Mouse (Mus musculus) heart, embryonic 14.5 days (tissue): ENCODE measurements around the gene Pdhx. TPM values are rescaled to one million over a fixed set of nuclear protein-coding genes. Genes with fewer than 3 reads are reported as not detected.

Experiments
- ATAC-seq: fragments of 200-750 bp; cut with Nextera tagmentation; 2 replicates; pipeline ENCODE4 v1.8.0; 2017; ENCODE audit warnings: low read depth, moderate TSS enrichment; ENCODE audit not compliant: insufficient number of reproducible peaks, insufficient read depth, low FRiP score
- H3K27ac ChIP-seq, 2 experiments: fragments of 200-500 bp in 1 of 2; fragments of 300-500 bp in 1 of 2; sonication (generic) in 1 of 2; replicated peaks in 1 of 2; 2 replicates each; pipeline ENCODE4 v1.5.1; 2012 to 2014; ENCODE audit warnings: low read depth in 2 of 2, low read length in 2 of 2, control low read depth in 1 of 2, mild to moderate bottlenecking in 1 of 2, mixed read lengths in 1 of 2; ENCODE audit not compliant: control insufficient read depth in 1 of 2, insufficient read depth in 1 of 2
- H3K27me3 ChIP-seq: fragments of 300-500 bp; sonication (generic); 2 replicates; pipeline ENCODE4 v1.6.1; 2014; ENCODE audit warnings: mild to moderate bottlenecking, low read length, control low read depth; ENCODE audit not compliant: control insufficient read depth, insufficient read depth
- H3K36me3 ChIP-seq: fragments of 300-500 bp; sonication (generic); 2 replicates; pipeline ENCODE4 v1.6.1; 2014; ENCODE audit warnings: mild to moderate bottlenecking, control low read depth, low read length, mixed read lengths; ENCODE audit not compliant: control insufficient read depth, insufficient read depth
- H3K4me1 ChIP-seq, 2 experiments: fragments of 200-500 bp in 1 of 2; fragments of 300-500 bp in 1 of 2; sonication (generic) in 1 of 2; 2 replicates each; pipeline ENCODE4 v1.6.1; 2012 to 2014; ENCODE audit warnings: low read length in 2 of 2, control low read depth in 1 of 2, mixed read lengths in 1 of 2; ENCODE audit not compliant: control insufficient read depth in 2 of 2, insufficient read depth in 2 of 2
- H3K4me2 ChIP-seq: fragments of 300-500 bp; sonication (generic); 2 replicates; pipeline ENCODE4 v1.6.1; 2014; ENCODE audit warnings: mild to moderate bottlenecking, low read length
- H3K4me3 ChIP-seq, 2 experiments: fragments of 200-500 bp in 1 of 2; fragments of 300-500 bp in 1 of 2; sonication (generic) in 1 of 2; 2 replicates each; pipeline ENCODE4 v1.5.1; 2012 to 2014; ENCODE audit warnings: low read length in 2 of 2, mild to moderate bottlenecking in 2 of 2, control low read depth in 1 of 2, low read depth in 1 of 2, moderate library complexity in 1 of 2; ENCODE audit not compliant: control insufficient read depth in 1 of 2, insufficient read depth in 1 of 2
- H3K9ac ChIP-seq: fragments of 300-500 bp; sonication (generic); 2 replicates; pipeline ENCODE4 v1.6.1; 2014; ENCODE audit warnings: mild to moderate bottlenecking, low read length
- H3K9me3 ChIP-seq: fragments of 300-500 bp; sonication (generic); 2 replicates; pipeline ENCODE4 v1.6.1; 2016; ENCODE audit warnings: low read length, control low read depth; ENCODE audit not compliant: control insufficient read depth
- WGBS: fragments of 180-500 bp; shearing (Covaris S2); extraction: QIAGEN DNeasy Blood & Tissue Kit; methylation state at CpG from one replicate; pipeline ENCODE4 v1.1.7; 2014; 5-methylcytosine and 5-hydroxymethylcytosine counted together
- polyA plus RNA-seq: library from polyadenylated mRNA; unstranded; fragments of >200 nt; fragmentation: Nextera tagmentation; extraction: Ambion mirVana; gene quantifications from 2 replicates; pipeline ENCODE4 v1.2.1, GENCODE M21; 2014

Gene Pdhx
- polyA plus RNA-seq, 1 experiment from 2014 or later = 52.9 TPM

GRCm38 (mm10) chr2:103055820-103056219 is 17.5 kb downstream of the Pdhx start:
- Histone ChIP-seq H3K36me3 (peaks cover 21% of the 10 kb centered on the region), H3K4me1 (peaks cover 3 to 9% of the 10 kb centered on the region in 2 experiments; a peak in 3 of 4 replicates), H3K4me3 (no peak overlapping the region), H3K4me2 (no peak overlapping the region), H3K27ac (no peak overlapping the region), H3K27me3 (no peaks in the 10 kb centered on the region), H3K9ac (no peak overlapping the region), H3K9me3 (no peaks in the 10 kb centered on the region)
- ATAC-seq = no peak
- WGBS = 80% methylated on average over 6 of the region's 6 CpGs

GRCm38 (mm10) chr2:103051937-103052893 is 21.1 kb downstream of the Pdhx start:
- 73% methylated on average over 19 of the region's 19 CpGs for WGBS

GRCm38 (mm10) chr2:103045286-103045685 is 28.0 kb downstream of the Pdhx start:
- Histone ChIP-seq H3K4me2 (no peak overlapping the region), H3K4me3 (no peak overlapping the region), H3K4me1 (no peaks in the 10 kb centered on the region), H3K36me3 (peaks cover 14% of the 10 kb centered on the region), H3K27ac (no peak overlapping the region), H3K27me3 (no peaks in the 10 kb centered on the region), H3K9ac (no peak overlapping the region), H3K9me3 (no peaks in the 10 kb centered on the region)
- 87% methylated on average over 2 of the region's 2 CpGs for WGBS
- ATAC-seq = no peak

More at GRCm38 (mm10) chr2:103051937-103052893, 21.1 kb downstream of the Pdhx start:
- Histone ChIP-seq H3K4me1 (peaks cover 3 to 4% of the 10 kb centered on the region in 2 experiments; a peak in 3 of 4 replicates), H3K27ac (no peak overlapping the region), H3K4me3 (no peak overlapping the region), H3K9ac (no peak overlapping the region), H3K4me2 (no peak overlapping the region), H3K36me3 (peaks cover 10% of the 10 kb centered on the region; the same call in 1 of the 2 replicates), H3K27me3 (no peaks in the 10 kb centered on the region), H3K9me3 (no peaks in the 10 kb centered on the region)
- no peak for ATAC-seq

- Histone ChIP-seq H3K9me3 (no peaks in the 10 kb centered on the region), H3K4me3 (no peak overlapping the region), H3K4me1 (no peaks in the 10 kb centered on the region), H3K4me2 (no peak overlapping the region), H3K27ac (no peak overlapping the region), H3K9ac (no peak overlapping the region), H3K36me3 (peaks cover 29% of the 10 kb centered on the region), H3K27me3 (no peaks in the 10 kb centered on the region)
- 63% methylated on average over 8 of the region's 8 CpGs for WGBS
- ATAC-seq = no peak
Observed at GRCm38 (mm10) chr2:103040896-103041295, 32.4 kb downstream of the Pdhx start.

GRCm38 (mm10) chr2:103037831-103038230 is 35.5 kb downstream of the Pdhx start:
- Histone ChIP-seq H3K4me1 (no peaks in the 10 kb centered on the region), H3K4me2 (no peak overlapping the region), H3K9ac (no peak overlapping the region), H3K36me3 (peaks cover 40% of the 10 kb centered on the region), H3K4me3 (no peak overlapping the region), H3K9me3 (no peaks in the 10 kb centered on the region), H3K27ac (no peak overlapping the region), H3K27me3 (no peaks in the 10 kb centered on the region)
- 96% methylated on average over 4 of the region's 4 CpGs for WGBS
- ATAC-seq = no peak

GRCm38 (mm10) chr2:103022728-103023127 is 50.6 kb downstream of the Pdhx start:
- H3K9ac ChIP-seq = no peak overlapping the region
- H3K4me3 ChIP-seq = no peak overlapping the region
- H3K4me2 ChIP-seq = no peak overlapping the region
- H3K9me3 ChIP-seq = no peaks in the 10 kb centered on the region
- peaks cover 35% of the 10 kb centered on the region for H3K36me3 ChIP-seq
- H3K4me1 ChIP-seq = no peaks in the 10 kb centered on the region
- no peak for ATAC-seq
- no peak overlapping the region for H3K27ac ChIP-seq
- WGBS = 91% methylated on average over 3 of the region's 3 CpGs
- no peaks in the 10 kb centered on the region for H3K27me3 ChIP-seq

- 84% methylated on average over 4 of the region's 4 CpGs for WGBS
- ATAC-seq = no peak
- Histone ChIP-seq H3K9ac (no peak overlapping the region), H3K4me1 (no peaks in the 10 kb centered on the region), H3K27ac (no peak overlapping the region), H3K27me3 (no peaks in the 10 kb centered on the region), H3K36me3 (peaks cover 24% of the 10 kb centered on the region), H3K9me3 (no peaks in the 10 kb centered on the region), H3K4me2 (no peak overlapping the region), H3K4me3 (no peak overlapping the region)
Observed at GRCm38 (mm10) chr2:103020191-103020987, 52.9 kb downstream of the Pdhx start.
